Mouse (Mus musculus): ENCODE measurements around the gene Ppp1r1a.
A peak's percentile ranks its signal among the peaks of the same experiment; 100 is the strongest.

The Ppp1r1a gene

GRCm38 (mm10) chr15:103514119-103514518 is 23.7 kb downstream of the Ppp1r1a start:
- peak; percentile 96 to 97 for DNase-seq

GRCm38 (mm10) chr15:103513621-103514031 is 24.2 kb downstream of the Ppp1r1a start:
- peak; percentile 73 to 81 for DNase-seq

GRCm38 (mm10) chr15:103511652-103512051 is 26.2 kb downstream of the Ppp1r1a start:
- no peak for DNase-seq

GRCm38 (mm10) chr15:103509317-103509716 is 28.5 kb downstream of the Ppp1r1a start:
- peak in 1 of 2 experiments; percentile 34 for DNase-seq

- DNase-seq = peak; percentile 39 to 50
Observed at GRCm38 (mm10) chr15:103503660-103504059, 34.1 kb downstream of the Ppp1r1a start.

- DNase-seq = no peak
Observed at GRCm38 (mm10) chr15:103503251-103503600, 34.6 kb downstream of the Ppp1r1a start.

- DNase-seq = peak; percentile 83 to 85
Observed at GRCm38 (mm10) chr15:103502435-103503250, 35.2 kb downstream of the Ppp1r1a start, which contains the start of gene Pde1b. TSS of gene Pde1b (plus strand) at chr15:103503034.

GRCm38 (mm10) chr15:103501186-103501585 is 36.6 kb downstream of the Ppp1r1a start:
- no peak for DNase-seq

- DNase-seq = no peak
Observed at GRCm38 (mm10) chr15:103500723-103501122, 37.1 kb downstream of the Ppp1r1a start.

GRCm38 (mm10) chr15:103498157-103498556 is 39.6 kb downstream of the Ppp1r1a start:
- no peak for DNase-seq

- DNase-seq = no peak
Observed at GRCm38 (mm10) chr15:103496204-103497140, 41.3 kb downstream of the Ppp1r1a start.

- DNase-seq = no peak
Observed at GRCm38 (mm10) chr15:103488336-103488735, 49.5 kb downstream of the Ppp1r1a start.

GRCm38 (mm10) chr15:103486658-103487057 is 51.1 kb downstream of the Ppp1r1a start:
- DNase-seq = no peak

GRCm38 (mm10) chr15:103485106-103485505 is 52.7 kb downstream of the Ppp1r1a start:
- no peak for DNase-seq

GRCm38 (mm10) chr15:103484490-103484889 is 53.3 kb downstream of the Ppp1r1a start:
- DNase-seq = no peak

GRCm38 (mm10) chr15:103482488-103482887 is 55.3 kb downstream of the Ppp1r1a start:
- DNase-seq = peak; percentile 84 to 86

All from cerebellum, postnatal 10 days (tissue).